Mouse (Mus musculus) inflammation-experienced regulatory T-cells, adult 6 months (primary cell): ENCODE data around the gene Alad. TPM values are rescaled to one million over a fixed set of nuclear protein-coding genes. Genes with fewer than 3 reads are reported as not detected.

Experiments used
- ATAC-seq: one replicate; pipeline ENCODE4 v1.8.0; 2017
- polyA plus RNA-seq, 3 experiments: library from polyadenylated mRNA; unstranded; fragments of 100-300 nt; shearing (Covaris generic); gene quantifications; one replicate each; pipeline ENCODE4 v1.2.1; 2017

Gene Alad
- polyA plus RNA-seq = 10 to 100 TPM; 75.5 to 92.5 (median 76.8) TPM

GRCm38 (mm10) chr4:62519849-62520233 lies at the start of gene Alad:
Gene Alad, minus strand, starts transcription at chr4:62519918.
- ATAC-seq = peak; percentile 78

GRCm38 (mm10) chr4:62568359-62568758 lies 48.6 kb upstream of the Alad start:
- peak; percentile 63 for ATAC-seq

DNA sequence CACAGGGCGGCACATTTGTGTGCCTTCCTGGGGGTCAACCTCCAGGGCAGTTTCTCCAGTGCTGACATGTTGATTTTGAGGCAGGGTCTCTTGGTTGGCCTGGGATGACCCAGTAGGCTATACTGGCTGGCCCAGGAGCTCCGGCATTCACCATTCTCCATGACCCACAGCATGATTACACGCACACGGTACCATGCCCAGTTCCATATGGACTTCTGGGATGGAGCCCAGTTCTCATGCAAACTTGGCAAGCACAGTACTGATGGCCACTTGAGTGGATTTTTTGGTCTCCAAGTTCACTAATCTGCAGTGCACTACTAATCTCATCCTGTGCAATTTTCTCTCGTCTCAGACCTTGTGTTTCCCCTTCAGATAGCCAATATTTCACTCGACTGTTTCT lies 48.0 kb upstream of the Alad start:
- ATAC-seq = no peak

- ATAC-seq = no peak
Observed at GRCm38 (mm10) chr4:62566530-62566929, 46.8 kb upstream of the Alad start.

- ATAC-seq = peak; percentile 81
Observed at GRCm38 (mm10) chr4:62562006-62562405, 42.3 kb upstream of the Alad start.

GRCm38 (mm10) chr4:62561630-62562001 lies 41.9 kb upstream of the Alad start:
- no peak for ATAC-seq

DNA sequence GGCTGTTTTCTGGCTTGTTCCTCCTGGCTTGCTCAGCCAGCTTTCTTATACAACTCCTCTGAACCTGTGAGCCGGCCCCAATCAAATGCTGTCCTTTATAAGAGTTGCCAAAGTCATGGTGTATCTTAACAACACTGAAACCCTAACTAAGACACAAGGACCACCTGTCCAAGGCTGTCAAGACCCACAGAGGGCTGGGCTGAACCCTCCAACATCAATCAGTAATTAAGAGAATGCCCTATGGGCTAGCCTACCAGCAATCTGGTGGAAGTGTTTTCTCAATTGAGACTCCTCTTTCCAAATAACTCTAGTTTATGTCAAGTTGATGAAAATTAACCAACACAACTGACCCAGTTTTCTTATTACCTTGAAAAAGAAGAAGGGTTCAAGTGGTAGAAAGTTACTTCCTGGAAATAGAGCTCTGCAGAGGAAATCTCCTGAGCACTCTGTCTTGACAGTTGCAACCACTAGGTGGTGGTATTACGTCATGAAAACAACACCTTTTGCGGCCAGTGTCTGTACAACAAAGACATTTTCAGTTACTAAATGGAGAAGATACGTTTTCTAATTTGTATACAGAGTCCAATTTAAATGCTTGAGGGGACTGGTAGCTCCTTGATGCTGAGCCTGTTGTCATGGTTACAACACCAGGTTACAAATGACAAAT lies 41.4 kb upstream of the Alad start:
- ATAC-seq = peak; percentile 83

DNA sequence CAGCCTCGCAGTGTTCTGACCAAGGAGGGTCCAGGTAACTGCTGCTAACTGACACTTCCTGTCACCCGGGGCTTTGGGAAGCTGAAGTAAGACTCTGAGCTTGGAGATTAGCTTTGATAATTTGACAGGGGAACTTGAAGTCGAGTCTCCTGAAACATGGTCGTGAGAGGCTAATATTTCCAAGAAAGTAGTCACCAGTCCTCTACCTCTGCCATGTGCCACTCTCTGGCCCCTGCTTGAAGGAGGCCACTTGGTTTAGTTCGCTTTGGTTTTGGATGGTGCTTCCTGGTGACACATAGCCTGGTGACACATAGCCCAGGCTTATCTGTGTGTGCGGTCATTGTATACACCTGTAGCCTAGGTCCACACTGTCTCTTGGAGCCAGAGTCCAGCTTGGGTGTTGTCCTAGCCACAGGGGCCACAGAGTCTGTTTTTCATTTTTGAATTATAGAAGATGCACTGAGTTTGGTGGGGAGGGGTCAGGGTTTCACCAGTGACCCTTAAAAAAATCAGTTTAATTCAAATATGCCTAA lies 40.1 kb upstream of the Alad start, which contains the start of gene Rgs3:
Gene Rgs3 (plus strand): TSS at position 51 of the 533 bp plus-strand sequence.
- ATAC-seq = no peak

- ATAC-seq = no peak
Observed at GRCm38 (mm10) chr4:62557436-62557835, 37.7 kb upstream of the Alad start.

- ATAC-seq = peak; percentile 32
Observed at GRCm38 (mm10) chr4:62551966-62552365, 32.2 kb upstream of the Alad start.

GRCm38 (mm10) chr4:62544801-62545200 lies 25.1 kb upstream of the Alad start:
- ATAC-seq = no peak

DNA sequence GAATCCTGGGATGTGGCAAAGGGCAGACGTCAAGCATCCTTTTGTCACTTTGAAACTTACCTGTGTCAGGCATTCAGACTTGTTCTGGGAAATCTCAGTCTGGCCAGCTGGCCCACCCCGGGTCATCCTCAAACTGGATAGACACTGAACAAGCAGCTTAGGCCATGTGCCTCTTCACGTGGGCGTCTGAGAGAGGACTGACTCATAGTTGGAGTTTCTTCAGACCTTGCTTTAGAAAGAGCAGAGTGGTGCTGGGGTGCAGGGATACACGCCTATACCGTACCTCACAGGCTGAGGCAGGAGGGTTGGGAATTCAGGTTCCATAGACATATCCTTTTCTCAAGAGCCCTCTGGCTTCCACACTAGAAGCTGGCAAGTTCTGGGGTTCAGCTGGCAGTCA lies 24.1 kb upstream of the Alad start:
- no peak for ATAC-seq

GRCm38 (mm10) chr4:62541802-62542201 lies 22.1 kb upstream of the Alad start:
- no peak for ATAC-seq

GRCm38 (mm10) chr4:62533729-62534128 lies 14.0 kb upstream of the Alad start:
- no peak for ATAC-seq

GRCm38 (mm10) chr4:62527655-62528054 lies 7.9 kb upstream of the Alad start:
- ATAC-seq = no peak

DNA sequence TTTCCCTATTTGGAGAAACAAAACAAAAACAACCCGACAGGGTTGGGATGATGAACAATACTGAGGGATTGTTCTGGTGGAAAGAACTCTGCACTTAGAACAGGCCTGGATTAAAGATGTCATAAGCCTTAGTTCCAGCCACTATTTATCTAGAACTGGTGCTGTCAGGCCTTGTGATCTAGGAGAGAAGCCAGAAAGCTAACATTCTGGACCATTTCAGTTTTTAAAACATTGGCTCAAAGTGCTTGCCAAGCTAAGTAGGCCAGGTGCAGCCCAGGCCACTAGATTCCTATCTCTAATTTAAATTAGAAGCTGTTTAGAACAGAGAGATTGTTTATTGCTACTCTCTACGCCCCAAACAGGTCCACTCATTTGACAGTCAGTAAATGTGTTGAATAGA lies 6.5 kb upstream of the Alad start:
- ATAC-seq = no peak

- ATAC-seq = no peak
Observed at GRCm38 (mm10) chr4:62525489-62525811, 5.7 kb upstream of the Alad start.

DNA sequence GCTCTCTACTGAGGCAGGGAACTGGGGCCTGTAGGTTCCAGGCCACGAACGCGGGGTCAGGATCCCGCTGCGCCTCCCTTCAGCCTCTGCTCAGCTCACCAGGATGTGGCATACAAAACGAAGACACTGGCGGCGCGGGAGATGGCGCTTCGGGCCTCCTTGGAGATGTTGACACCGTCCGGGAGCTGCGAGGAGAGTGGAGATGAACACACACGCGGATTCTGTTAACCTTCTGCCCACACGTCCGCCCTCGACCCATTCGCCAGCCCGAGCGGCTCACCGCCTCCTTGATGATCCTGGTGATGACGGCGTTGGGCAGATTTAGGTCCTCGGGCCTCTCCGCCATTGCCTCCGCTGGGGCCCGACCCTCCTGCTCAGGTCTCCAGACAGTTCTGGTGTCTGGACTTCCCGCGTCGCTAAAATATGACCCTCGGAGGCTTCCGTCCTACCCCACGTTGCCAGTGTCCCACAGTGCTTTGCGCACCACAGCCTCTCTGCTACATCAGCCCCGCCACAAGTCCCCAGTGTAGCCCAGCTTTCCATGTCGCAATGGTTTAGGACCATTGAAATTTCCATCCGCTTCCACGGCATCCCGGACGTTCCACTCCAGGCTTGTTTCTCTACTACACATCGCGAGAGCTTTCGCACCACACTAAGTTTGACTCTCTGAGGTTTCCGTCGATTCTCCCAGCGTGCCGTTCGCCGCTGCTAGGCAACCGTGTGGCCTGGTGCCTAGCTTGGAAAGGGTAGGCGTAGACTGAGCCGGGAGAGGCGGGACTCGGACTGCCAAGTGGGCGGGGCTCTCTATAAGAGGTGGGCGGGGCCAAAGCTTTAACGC lies 5.2 kb upstream of the Alad start, which contains the start of the genes Pole3 and 4933430I17Rik:
Gene Pole3 (minus strand): TSS at position 418 of the 838 bp plus-strand sequence.
Gene 4933430I17Rik (plus strand): TSS at position 719 of the 838 bp plus-strand sequence.
- ATAC-seq = peak; percentile 95

DNA sequence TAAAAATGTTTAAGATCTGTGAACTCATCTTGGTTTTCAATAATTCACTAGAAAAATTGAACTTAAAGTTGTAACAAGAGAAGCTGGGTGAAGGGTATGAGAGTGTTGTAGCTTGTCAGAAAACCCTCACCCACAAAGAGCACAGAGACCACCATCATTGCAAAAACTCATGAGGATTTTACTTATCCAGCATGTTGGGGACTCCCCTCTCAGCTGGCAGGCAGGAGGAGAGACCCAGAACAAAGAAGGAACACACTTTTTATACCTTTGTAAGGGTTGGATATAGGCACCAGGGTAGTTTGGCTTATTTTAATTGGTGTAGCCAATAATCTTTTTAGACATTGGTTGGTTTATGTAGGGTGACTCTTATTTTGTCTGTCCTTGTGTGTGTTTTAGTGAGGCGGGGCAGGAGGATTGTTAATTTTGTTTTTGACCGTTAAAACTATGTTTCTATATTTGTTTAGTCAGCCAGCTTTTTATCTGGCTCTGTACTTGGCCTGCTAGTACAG lies 1.2 kb upstream of the Alad start:
- no peak for ATAC-seq

- peak; percentile 73 for ATAC-seq
Observed at GRCm38 (mm10) chr4:62519122-62519848, 433 bp downstream of the Alad start.

GRCm38 (mm10) chr4:62518416-62519121 lies 1.1 kb downstream of the Alad start:
- ATAC-seq = peak; percentile 30
